Mouse (Mus musculus) hindbrain, embryonic 16.5 days (tissue): ENCODE measurements at regions not wholly inside any gene's neighbourhood (a gene's known extent, or its start where the extent isn't known, plus 50 kb on each side); places are given as distances from the start of the nearest gene placed in this dataset.

ENCODE experiments used
- ATAC-seq: fragments of 200-750 bp; cut with Nextera tagmentation; 2 replicates; pipeline ENCODE4 v1.8.0; 2017; ENCODE audit warnings: moderate TSS enrichment, moderate library complexity
- H3K27ac ChIP-seq: fragments of 300-500 bp; sonication (generic); 2 replicates; pipeline ENCODE4 v1.5.1; 2014; ENCODE audit warnings: low read depth, mild to moderate bottlenecking, control low read depth, low read length, moderate library complexity
- H3K27me3 ChIP-seq: fragments of 300-500 bp; sonication (generic); replicated peaks from 2 replicates; pipeline ENCODE4 v1.6.1; 2014; ENCODE audit warnings: low read length; ENCODE audit not compliant: control insufficient read depth, insufficient read depth
- H3K36me3 ChIP-seq: fragments of 300-500 bp; sonication (generic); 2 replicates; pipeline ENCODE4 v1.6.1; 2014; ENCODE audit warnings: mild to moderate bottlenecking, low read length, moderate library complexity, mixed read lengths; ENCODE audit not compliant: control insufficient read depth, insufficient read depth
- H3K4me1 ChIP-seq: fragments of 300-500 bp; sonication (generic); 2 replicates; pipeline ENCODE4 v1.6.1; 2014; ENCODE audit warnings: low read depth, low read length; ENCODE audit not compliant: control insufficient read depth, insufficient read depth
- H3K4me2 ChIP-seq: fragments of 300-500 bp; sonication (generic); 2 replicates; pipeline ENCODE4 v1.6.1; 2014; ENCODE audit warnings: mild to moderate bottlenecking, low read length, control low read depth, moderate library complexity
- H3K4me3 ChIP-seq: fragments of 300-500 bp; sonication (generic); 2 replicates; pipeline ENCODE4 v1.5.1; 2014; ENCODE audit warnings: mild to moderate bottlenecking, low read length, control low read depth, moderate library complexity
- H3K9ac ChIP-seq: fragments of 300-500 bp; sonication (generic); 2 replicates; pipeline ENCODE4 v1.6.1; 2014; ENCODE audit warnings: low read depth, mild to moderate bottlenecking, control low read depth, low read length, moderate library complexity
- H3K9me3 ChIP-seq: fragments of 300-500 bp; sonication (generic); 2 replicates; pipeline ENCODE4 v1.6.1; 2014; ENCODE audit warnings: mild to moderate bottlenecking, low read length, moderate library complexity; ENCODE audit not compliant: control insufficient read depth
- WGBS: fragments of 180-500 bp; shearing (Covaris S2); extraction: QIAGEN DNeasy Blood & Tissue Kit; methylation state at CpG from one replicate; pipeline ENCODE4 v1.1.7; 2014; 5-methylcytosine and 5-hydroxymethylcytosine counted together

- H3K36me3 ChIP-seq = no peaks in the 10 kb centered on the region
- no peak for ATAC-seq
- H3K9ac ChIP-seq = no peak overlapping the region
- H3K27ac ChIP-seq = no peak overlapping the region
- 86% methylated on average over 8 of the region's 8 CpGs for WGBS
- H3K27me3 ChIP-seq = no peaks in the 10 kb centered on the region
- H3K9me3 ChIP-seq = no peaks in the 10 kb centered on the region
- no peak overlapping the region for H3K4me2 ChIP-seq
- H3K4me3 ChIP-seq = no peak overlapping the region
- peaks cover 3% of the 10 kb centered on the region for H3K4me1 ChIP-seq
These were observed 143.8 kb upstream of the Frmd6 start for GRCm38 (mm10) chr12:70681407-70681990.

GRCm38 (mm10) chr12:70684354-70684753, 141.0 kb upstream of the Frmd6 start:
- H3K27me3 ChIP-seq = no peaks in the 10 kb centered on the region
- no peak overlapping the region for H3K9ac ChIP-seq
- no peak overlapping the region for H3K27ac ChIP-seq
- H3K4me3 ChIP-seq = no peak overlapping the region
- H3K9me3 ChIP-seq = no peaks in the 10 kb centered on the region
- ATAC-seq = no peak
- peaks cover 7% of the 10 kb centered on the region for H3K4me1 ChIP-seq
- no peaks in the 10 kb centered on the region for H3K36me3 ChIP-seq
- 83% methylated on average over 9 of the region's 9 CpGs for WGBS
- no peak overlapping the region for H3K4me2 ChIP-seq

GRCm38 (mm10) chr12:70685432-70685831, 139.9 kb upstream of the Frmd6 start:
- Histone ChIP-seq H3K4me3 (no peak overlapping the region), H3K9ac (no peak overlapping the region), H3K36me3 (no peaks in the 10 kb centered on the region), H3K4me1 (peaks cover 6% of the 10 kb centered on the region), H3K4me2 (no peak overlapping the region), H3K27ac (0 out of 2 replicates have a peak overlapping the region, but pooled peaks have one; percentile 6), H3K9me3 (no peaks in the 10 kb centered on the region), H3K27me3 (no peaks in the 10 kb centered on the region)
- ATAC-seq = no peak
- 72% methylated on average over 10 of the region's 10 CpGs for WGBS

- no peaks in the 10 kb centered on the region for H3K36me3 ChIP-seq
- no peak overlapping the region for H3K27ac ChIP-seq
- no peaks in the 10 kb centered on the region for H3K9me3 ChIP-seq
- H3K27me3 ChIP-seq = no peaks in the 10 kb centered on the region
- H3K4me1 ChIP-seq = peaks cover 6% of the 10 kb centered on the region
- ATAC-seq = no peak
- H3K4me3 ChIP-seq = no peak overlapping the region
- no peak overlapping the region for H3K4me2 ChIP-seq
- 91% methylated on average over 10 of the region's 10 CpGs for WGBS
- no peak overlapping the region for H3K9ac ChIP-seq
These were observed 139.0 kb upstream of the Frmd6 start for GRCm38 (mm10) chr12:70686337-70686736.

GRCm38 (mm10) chr12:70686971-70687370, 138.3 kb upstream of the Frmd6 start:
- peaks cover 6% of the 10 kb centered on the region for H3K4me1 ChIP-seq
- H3K9me3 ChIP-seq = no peaks in the 10 kb centered on the region
- no peaks in the 10 kb centered on the region for H3K36me3 ChIP-seq
- no peaks in the 10 kb centered on the region for H3K27me3 ChIP-seq
- H3K9ac ChIP-seq = no peak overlapping the region
- H3K27ac ChIP-seq = no peak overlapping the region
- no peak overlapping the region for H3K4me3 ChIP-seq
- ATAC-seq = no peak; the same call in 1 of the 2 replicates
- H3K4me2 ChIP-seq = no peak overlapping the region
- 52% methylated on average over 12 of the region's 12 CpGs for WGBS

- H3K27ac ChIP-seq = no peak overlapping the region
- H3K4me3 ChIP-seq = no peak overlapping the region
- H3K36me3 ChIP-seq = no peaks in the 10 kb centered on the region
- H3K4me1 ChIP-seq = no peaks in the 10 kb centered on the region
- ATAC-seq = no peak
- no peak overlapping the region for H3K9ac ChIP-seq
- H3K9me3 ChIP-seq = no peaks in the 10 kb centered on the region
- H3K4me2 ChIP-seq = no peak overlapping the region
- no peaks in the 10 kb centered on the region for H3K27me3 ChIP-seq
- WGBS = 74% methylated on average over 5 of the region's 5 CpGs
These were observed 130.2 kb upstream of the Frmd6 start for GRCm38 (mm10) chr12:70695162-70695561.

- Histone ChIP-seq H3K27me3 (no peaks in the 10 kb centered on the region), H3K27ac (no peak overlapping the region), H3K9me3 (no peaks in the 10 kb centered on the region), H3K4me2 (no peak overlapping the region), H3K4me1 (no peaks in the 10 kb centered on the region), H3K4me3 (no peak overlapping the region), H3K36me3 (no peaks in the 10 kb centered on the region), H3K9ac (no peak overlapping the region)
- 70% methylated on average over 6 of the region's 6 CpGs for WGBS
- no peak for ATAC-seq
These were observed 129.1 kb upstream of the Frmd6 start for GRCm38 (mm10) chr12:70696256-70696655.

GRCm38 (mm10) chr12:70698466-70698865, 126.8 kb upstream of the Frmd6 start:
- Histone ChIP-seq H3K4me2 (no peak overlapping the region), H3K4me1 (no peaks in the 10 kb centered on the region), H3K36me3 (no peaks in the 10 kb centered on the region), H3K27me3 (no peaks in the 10 kb centered on the region), H3K4me3 (no peak overlapping the region), H3K27ac (no peak overlapping the region), H3K9ac (no peak overlapping the region), H3K9me3 (no peaks in the 10 kb centered on the region)
- 78% methylated on average over 6 of the region's 6 CpGs for WGBS
- ATAC-seq = no peak

- no peaks in the 10 kb centered on the region for H3K9me3 ChIP-seq
- no peak for ATAC-seq
- 92% methylated on average over 5 of the region's 5 CpGs for WGBS
- H3K27ac ChIP-seq = no peak overlapping the region
- no peak overlapping the region for H3K9ac ChIP-seq
- H3K4me2 ChIP-seq = no peak overlapping the region
- H3K27me3 ChIP-seq = no peaks in the 10 kb centered on the region
- H3K4me3 ChIP-seq = no peak overlapping the region
- H3K36me3 ChIP-seq = no peaks in the 10 kb centered on the region
- H3K4me1 ChIP-seq = no peaks in the 10 kb centered on the region
These were observed 122.8 kb upstream of the Frmd6 start for GRCm38 (mm10) chr12:70702473-70702872.
